Mouse (Mus musculus): ENCODE data around the gene Rab8b.
"Not testable (repeated sequence)": the region's sequence is repeated elsewhere in the genome, so short reads cannot be mapped to it uniquely, and the experiment has no call there.

Gene Rab8b

GRCm38 (mm10) chr9:66917216-66917891 lies 2.1 kb downstream of the Rab8b start:
- no peak for DNase-seq (ENCODE audit: low spot score)

GRCm38 (mm10) chr9:66915869-66916785 lies 3.4 kb downstream of the Rab8b start:
- DNase-seq (ENCODE audit: low spot score): no peak

DNA sequence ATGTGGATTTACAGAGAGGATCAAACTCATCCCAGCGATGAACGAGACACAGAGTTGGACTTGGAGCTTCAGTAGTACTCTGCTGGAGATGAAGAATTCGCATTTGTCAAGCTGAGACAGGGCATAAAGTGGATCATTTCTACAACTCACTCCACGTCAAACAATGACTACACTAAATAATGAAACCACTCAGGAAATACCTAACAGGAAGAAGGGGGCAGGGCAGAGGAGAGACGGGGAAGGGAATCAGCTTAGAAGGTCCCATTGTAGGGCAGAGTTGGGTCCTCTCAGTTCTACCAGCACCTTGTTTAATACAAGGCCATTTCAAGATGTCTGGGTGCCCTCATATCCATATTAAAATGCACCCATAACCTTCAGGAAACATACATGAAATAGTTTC lies 4.1 kb downstream of the Rab8b start:
- no peak for DNase-seq (ENCODE audit: low spot score)

GRCm38 (mm10) chr9:66914540-66914939 lies 4.9 kb downstream of the Rab8b start:
- no peak for DNase-seq (ENCODE audit: low spot score)

GRCm38 (mm10) chr9:66913254-66913934 lies 6.1 kb downstream of the Rab8b start:
- DNase-seq (ENCODE audit: low spot score): not testable (repeated sequence)

DNA sequence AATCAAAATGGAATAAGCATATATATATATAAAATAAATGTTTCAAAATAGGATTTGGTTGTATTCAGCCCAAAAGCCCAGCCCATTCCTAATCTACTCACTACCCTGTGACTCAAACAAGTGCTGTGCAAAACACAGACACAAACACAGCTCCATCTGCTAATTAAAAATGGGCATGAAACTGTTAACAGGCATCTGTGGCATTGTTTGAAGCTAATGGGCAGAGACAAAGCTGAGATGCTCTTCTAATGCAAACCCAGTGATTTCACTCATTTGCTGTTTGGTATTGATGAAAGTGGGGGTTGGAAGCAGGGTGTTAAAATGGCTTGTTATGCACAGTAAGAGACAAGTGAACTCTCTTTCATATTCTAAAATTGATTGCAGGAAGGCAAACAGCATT lies 7.2 kb downstream of the Rab8b start:
- no peak for DNase-seq (ENCODE audit: low spot score)

DNA sequence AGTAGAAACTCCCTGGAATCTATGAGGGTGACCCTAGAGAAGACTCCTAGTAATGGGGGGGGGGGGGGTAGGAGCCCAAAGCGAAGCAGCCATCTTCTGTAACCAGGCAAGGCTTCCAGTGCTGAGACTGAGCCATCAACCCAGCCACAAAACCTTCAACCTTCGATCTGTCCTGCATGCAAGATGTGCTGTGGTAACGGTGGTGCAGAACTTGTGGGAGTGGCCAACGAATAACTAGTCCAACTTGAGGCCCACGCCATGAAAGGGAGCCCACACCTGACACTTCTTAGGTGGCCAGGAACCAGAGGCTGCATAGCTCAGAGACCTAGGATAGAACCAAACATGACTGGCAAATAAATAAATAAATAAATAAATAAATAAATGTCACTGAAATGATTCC lies 8.8 kb downstream of the Rab8b start:
- DNase-seq (ENCODE audit: low spot score): no peak

- DNase-seq (ENCODE audit: low spot score): no peak
Observed at GRCm38 (mm10) chr9:66909922-66910321, 9.6 kb downstream of the Rab8b start.

DNA sequence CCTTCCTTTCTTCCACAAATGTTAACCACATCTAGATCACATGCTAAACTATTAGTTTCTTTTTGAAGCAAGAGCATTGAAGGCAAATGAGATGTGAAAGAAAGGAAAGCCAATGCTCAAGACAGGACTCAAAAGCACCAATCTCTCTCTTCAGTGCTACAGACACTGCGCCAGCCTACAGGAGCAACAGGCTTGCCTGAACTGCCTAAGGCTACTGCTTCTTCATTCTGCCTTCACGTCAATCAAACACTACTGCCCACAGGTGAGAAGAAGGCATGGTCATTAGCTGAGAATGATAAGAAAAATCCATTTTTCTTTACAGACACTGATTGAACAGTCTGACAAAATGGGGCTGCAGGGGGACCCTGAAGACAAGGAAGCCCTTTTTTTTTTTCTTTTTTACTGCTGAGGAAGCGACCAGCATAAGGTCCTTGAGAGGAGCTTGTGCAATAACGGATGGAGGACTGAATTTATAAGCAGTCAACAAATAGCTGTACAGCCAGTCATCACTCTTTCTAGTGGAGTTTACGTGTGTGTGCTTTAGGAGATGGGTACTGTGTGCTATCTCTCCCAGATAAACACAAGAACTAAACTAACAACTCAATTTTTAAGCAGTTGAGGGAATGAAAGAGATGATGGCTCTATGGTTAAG lies 11.6 kb downstream of the Rab8b start:
- DNase-seq (ENCODE audit: low spot score): no peak

DNA sequence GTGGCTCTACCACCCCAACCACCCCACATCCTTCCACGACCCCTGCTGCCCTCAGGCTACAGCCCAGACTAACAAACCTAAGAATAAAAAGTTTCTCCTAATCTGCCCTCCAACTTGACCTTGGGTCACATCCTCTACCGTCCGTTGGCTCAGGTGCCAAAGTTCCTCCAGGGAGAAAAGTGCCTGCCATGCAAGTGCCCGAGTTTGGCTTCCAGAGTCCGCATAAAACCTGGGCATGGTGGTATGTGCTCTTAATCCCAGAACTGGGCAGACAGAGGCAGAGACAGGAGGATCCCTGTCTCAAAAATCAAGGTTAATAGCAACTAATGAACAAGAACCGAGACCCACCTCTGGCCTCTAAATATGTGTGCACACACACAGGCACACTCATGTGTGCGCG lies 12.4 kb downstream of the Rab8b start:
- no peak for DNase-seq (ENCODE audit: low spot score)

GRCm38 (mm10) chr9:66905990-66906389 lies 13.5 kb downstream of the Rab8b start:
- DNase-seq (ENCODE audit: low spot score): no peak

- no peak for DNase-seq (ENCODE audit: low spot score)
Observed at GRCm38 (mm10) chr9:66899526-66899925, 20.0 kb downstream of the Rab8b start.

DNA sequence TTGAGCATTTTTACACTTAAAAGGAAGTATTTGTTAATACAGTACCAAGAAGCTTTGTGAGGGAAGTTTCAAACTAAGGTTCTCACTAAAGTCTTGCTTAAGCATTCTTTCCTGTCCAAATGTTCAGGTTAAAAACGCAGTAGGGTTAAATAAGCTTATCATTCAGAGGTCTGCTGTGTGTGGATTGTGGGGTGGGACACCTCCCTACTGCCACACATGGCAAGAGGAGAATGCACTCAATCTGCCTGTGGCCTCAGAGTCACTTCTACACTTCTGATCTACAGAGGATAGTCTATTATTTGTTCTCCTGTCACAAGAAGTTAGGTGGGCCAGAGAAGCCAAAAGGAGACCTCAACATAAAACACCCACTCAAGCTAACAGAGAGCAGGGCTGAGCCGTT lies 20.4 kb downstream of the Rab8b start:
- DNase-seq (ENCODE audit: low spot score): no peak

- no peak for DNase-seq (ENCODE audit: low spot score)
Observed at GRCm38 (mm10) chr9:66897851-66898250, 21.6 kb downstream of the Rab8b start.

- DNase-seq (ENCODE audit: low spot score): no peak
Observed at GRCm38 (mm10) chr9:66896951-66897350, 22.5 kb downstream of the Rab8b start.

DNA sequence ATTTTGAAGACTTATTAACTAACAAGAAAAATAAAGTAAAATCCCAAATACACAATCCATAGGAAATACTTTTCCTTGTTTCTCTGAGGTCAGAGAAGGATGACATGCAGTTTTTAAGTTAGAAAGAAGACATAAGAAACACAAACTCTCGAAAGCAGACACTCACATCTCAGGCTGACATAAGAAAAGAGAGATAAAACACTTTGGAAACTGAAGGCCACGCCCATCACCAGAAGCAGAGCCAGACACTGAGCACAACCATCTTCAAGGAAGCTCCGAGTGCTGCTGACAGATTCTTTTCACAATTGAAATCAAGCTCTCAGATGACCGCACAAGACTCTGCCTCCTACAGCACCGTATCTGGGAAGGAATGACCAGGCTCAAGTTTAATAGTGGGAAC lies 23.5 kb downstream of the Rab8b start:
- no peak for DNase-seq (ENCODE audit: low spot score)

DNA sequence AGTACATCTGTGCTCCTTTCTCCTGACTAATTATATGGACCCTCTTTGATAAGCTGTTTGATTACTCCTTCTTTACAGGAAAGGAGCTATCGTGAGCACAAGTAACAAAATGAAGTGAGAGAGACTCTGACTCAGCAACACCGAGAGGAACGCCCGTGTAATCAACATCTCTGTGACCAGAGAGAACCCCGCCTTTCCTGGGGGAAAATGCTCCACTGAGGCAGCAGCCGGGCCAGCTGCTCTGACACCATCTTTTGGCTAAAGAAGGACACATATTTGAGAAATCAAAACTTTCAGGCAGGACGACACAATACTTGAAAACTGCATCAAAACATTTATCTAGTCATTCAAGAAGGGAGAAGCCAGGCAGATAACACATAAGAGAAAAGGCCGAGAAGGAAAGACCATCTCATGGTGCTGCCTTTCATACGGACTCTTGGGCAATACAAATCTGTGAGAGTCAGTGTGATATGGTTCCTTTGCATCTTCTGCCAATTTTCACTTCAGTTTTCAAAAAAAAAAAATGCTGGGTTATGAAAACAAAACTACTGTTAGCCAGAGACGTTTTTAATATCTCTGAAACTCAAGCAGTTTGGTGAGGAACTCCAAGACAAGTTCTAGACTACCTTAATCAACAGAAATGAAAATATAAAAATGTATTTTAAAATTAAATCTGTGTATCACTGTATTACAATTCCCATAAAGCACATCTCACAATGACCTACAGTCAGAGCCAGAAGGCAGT lies 24.3 kb downstream of the Rab8b start:
- no peak for DNase-seq (ENCODE audit: low spot score)

DNA sequence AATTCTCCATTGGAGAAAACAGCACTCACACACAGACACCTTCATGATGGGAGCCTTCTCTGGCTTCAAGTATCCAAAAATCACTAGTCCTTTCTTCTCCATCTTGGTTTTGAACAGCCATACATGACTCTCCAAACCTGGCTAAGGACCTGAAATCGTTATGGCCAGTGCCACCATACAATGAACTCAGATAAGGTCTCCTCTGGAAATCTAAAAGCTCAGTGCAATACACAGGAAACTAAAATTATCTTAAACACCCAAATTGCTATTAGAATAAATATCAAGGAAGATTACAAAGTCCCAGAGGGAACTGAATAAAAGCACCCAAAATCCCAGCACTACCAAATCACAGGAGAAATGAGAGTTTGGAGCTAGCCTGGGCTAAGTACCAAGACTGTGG lies 25.1 kb downstream of the Rab8b start:
- DNase-seq (ENCODE audit: low spot score): no peak

DNA sequence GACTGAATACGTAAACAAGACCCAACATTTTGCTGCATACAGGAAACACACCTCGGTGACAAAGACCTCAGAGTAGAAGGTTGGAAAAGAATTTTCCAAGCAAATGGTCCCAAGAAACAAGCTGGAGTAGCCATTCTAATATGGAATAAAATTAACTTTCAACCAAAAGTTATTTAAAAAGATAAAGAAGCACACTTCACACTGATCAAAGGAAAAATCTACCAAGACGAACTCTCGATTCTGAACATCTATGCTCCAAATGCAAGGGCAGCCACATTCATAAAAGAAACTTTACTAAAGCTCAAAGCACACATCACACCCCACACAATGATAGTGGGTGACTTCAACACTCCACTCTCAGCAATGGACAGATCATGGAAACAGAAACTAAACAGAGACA lies 27.0 kb downstream of the Rab8b start:
- DNase-seq (ENCODE audit: low spot score): not testable (repeated sequence)

GRCm38 (mm10) chr9:66887960-66888610 lies 31.4 kb downstream of the Rab8b start:
- DNase-seq (ENCODE audit: low spot score): no peak

- DNase-seq (ENCODE audit: low spot score): peak; percentile 73
Observed at GRCm38 (mm10) chr9:66887301-66887902, 32.1 kb downstream of the Rab8b start.

All from adipocyte (in vitro differentiated cells).